Mouse (Mus musculus) lung, postnatal 0 days (tissue): ENCODE measurements around the gene Hoxc13. TPM values are rescaled to one million over a fixed set of nuclear protein-coding genes. Genes with fewer than 3 reads are reported as not detected.
A peak's percentile ranks its signal among the peaks of the same experiment; 100 is the strongest.

Experiments
- ATAC-seq: fragments of 200-750 bp; cut with Nextera tagmentation; 2 replicates; pipeline ENCODE4 v1.8.0; 2017; ENCODE audit warnings: moderate library complexity
- DNase-seq: peaks from one replicate; pipeline ENCODE4 v3.0.0-alpha.2; 2016; ENCODE audit warnings: low spot score
- H3K27ac ChIP-seq: fragments of 300-500 bp; sonication (generic); 2 replicates; pipeline ENCODE4 v1.5.1; 2014; ENCODE audit warnings: antibody characterized with exemption, mild to moderate bottlenecking, low read length, mixed read lengths
- H3K27me3 ChIP-seq: fragments of 300-500 bp; sonication (generic); replicated peaks from 2 replicates; pipeline ENCODE4 v1.6.1; 2014; ENCODE audit warnings: low read length, mixed read lengths; ENCODE audit not compliant: insufficient read depth
- H3K36me3 ChIP-seq: fragments of 300-500 bp; sonication (generic); 2 replicates; pipeline ENCODE4 v1.6.1; 2014; ENCODE audit warnings: low read length, mixed read lengths; ENCODE audit not compliant: insufficient read depth
- H3K4me1 ChIP-seq: fragments of 300-500 bp; sonication (generic); 2 replicates; pipeline ENCODE4 v1.6.1; 2014; ENCODE audit warnings: antibody characterized with exemption, low read depth, low read length, mixed read lengths; ENCODE audit not compliant: insufficient read depth
- H3K4me2 ChIP-seq: fragments of 300-500 bp; sonication (generic); replicated peaks from 2 replicates; pipeline ENCODE4 v1.6.1; 2014; ENCODE audit warnings: low read depth, mild to moderate bottlenecking, low read length, moderate library complexity, mixed read lengths
- H3K4me3 ChIP-seq: fragments of 300-500 bp; sonication (generic); 2 replicates; pipeline ENCODE4 v1.5.1; 2014; ENCODE audit warnings: low read depth, low read length
- H3K9ac ChIP-seq: fragments of 300-500 bp; sonication (generic); replicated peaks from 2 replicates; pipeline ENCODE4 v1.6.1; 2014; ENCODE audit warnings: low read depth, mild to moderate bottlenecking
- H3K9me3 ChIP-seq: fragments of 300-500 bp; sonication (generic); 2 replicates; pipeline ENCODE4 v1.6.1; 2016; ENCODE audit warnings: low read length, mixed read lengths
- CTCF ChIP-seq: IDR thresholded peaks from 2 replicates; pipeline ENCODE4 v1.5.1; 2016; ENCODE audit warnings: antibody characterized with exemption, mild to moderate bottlenecking
- EP300 ChIP-seq: IDR thresholded peaks from 2 replicates; pipeline ENCODE4 v1.6.1; 2016; ENCODE audit warnings: antibody characterized with exemption, mild to moderate bottlenecking, control low read depth
- WGBS: fragments of 180-500 bp; shearing (Covaris S2); extraction: QIAGEN DNeasy Blood & Tissue Kit; methylation state at CpG from one replicate; pipeline ENCODE4 v1.1.7; 2014; 5-methylcytosine and 5-hydroxymethylcytosine counted together
- polyA plus RNA-seq: library from polyadenylated mRNA; unstranded; fragments of >200 nt; fragmentation: Nextera tagmentation; extraction: Ambion mirVana; gene quantifications from 2 replicates; pipeline ENCODE4 v1.2.1, GENCODE M21; 2015

Hoxc13 gene
- polyA plus RNA-seq, 1 experiment from 2014 or later = not detected

- Histone ChIP-seq H3K4me2 (no peak within 1 kb of the TSS), H3K27ac (no peak within 1 kb of the TSS), H3K4me1 (no peaks in the 10 kb centered on the region), H3K9ac (no peak within 1 kb of the TSS), H3K9me3 (no peaks in the 10 kb centered on the region), H3K27me3 (peaks cover 89% of the 10 kb centered on the region), H3K36me3 (no peaks in the 10 kb centered on the region), H3K4me3 (no peak within 1 kb of the TSS; the same call in 1 of the 2 replicates)
- WGBS = 1% methylated on average over 31 of the region's 31 CpGs
- DNase-seq (no peak), ATAC-seq (no peak)
- TF ChIP-seq EP300 (no peak), CTCF (no peak)
These were observed 15.5 kb downstream of the Hoxc13 start, which contains the start of gene Hoxc12 for GRCm38 (mm10) chr15:102936279-102936972. TSS of gene Hoxc12 (plus strand) at chr15:102936757.

GRCm38 (mm10) chr15:102937036-102937666, 16.2 kb downstream of the Hoxc13 start:
- Histone ChIP-seq H3K9ac (no peak overlapping the region), H3K27me3 (peaks cover 89% of the 10 kb centered on the region), H3K36me3 (no peaks in the 10 kb centered on the region), H3K4me3 (no peak overlapping the region; the same call in 1 of the 2 replicates), H3K4me1 (no peaks in the 10 kb centered on the region), H3K27ac (no peak overlapping the region), H3K4me2 (no peak overlapping the region), H3K9me3 (no peaks in the 10 kb centered on the region)
- TF ChIP-seq EP300 (no peak), CTCF (no peak)
- 2% methylated on average over 36 of the region's 50 CpGs for WGBS
- DNase-seq (no peak), ATAC-seq (no peak)

GRCm38 (mm10) chr15:102939256-102940155, 18.6 kb downstream of the Hoxc13 start:
- Histone ChIP-seq H3K27ac (no peak overlapping the region), H3K4me1 (no peaks in the 10 kb centered on the region), H3K27me3 (peaks cover 82% of the 10 kb centered on the region), H3K36me3 (no peaks in the 10 kb centered on the region), H3K4me3 (no peak overlapping the region), H3K9me3 (no peaks in the 10 kb centered on the region), H3K9ac (no peak overlapping the region), H3K4me2 (no peak overlapping the region)
- ATAC-seq (no peak), DNase-seq (no peak)
- 2% methylated on average over 31 of the region's 34 CpGs for WGBS
- TF ChIP-seq CTCF (no peak), EP300 (no peak)

- Histone ChIP-seq H3K27ac (no peak overlapping the region), H3K4me1 (no peaks in the 10 kb centered on the region), H3K36me3 (no peaks in the 10 kb centered on the region), H3K4me2 (no peak overlapping the region), H3K9me3 (no peaks in the 10 kb centered on the region), H3K9ac (no peak overlapping the region), H3K27me3 (peaks cover 79% of the 10 kb centered on the region), H3K4me3 (no peak overlapping the region)
- TF ChIP-seq EP300 (no peak), CTCF (peak; percentile 51)
- ATAC-seq (no peak), DNase-seq (no peak)
- WGBS = 2% methylated on average over 36 of the region's 53 CpGs
These were observed 22.0 kb downstream of the Hoxc13 start for GRCm38 (mm10) chr15:102942739-102943467.

- Histone ChIP-seq H3K36me3 (no peaks in the 10 kb centered on the region), H3K9ac (no peak overlapping the region), H3K4me3 (no peak overlapping the region), H3K27me3 (peaks cover 79% of the 10 kb centered on the region), H3K27ac (no peak overlapping the region), H3K4me1 (no peaks in the 10 kb centered on the region), H3K4me2 (no peak overlapping the region), H3K9me3 (no peaks in the 10 kb centered on the region)
- ATAC-seq (no peak), DNase-seq (no peak)
- TF ChIP-seq EP300 (no peak), CTCF (no peak)
- WGBS = 3% methylated on average over 5 of the region's 5 CpGs
These were observed 22.5 kb downstream of the Hoxc13 start for GRCm38 (mm10) chr15:102943468-102943813.
